Mouse (Mus musculus) brain, embryonic 18.5 days (tissue): ENCODE measurements around the gene Tmem221.

Source experiments
- DNase-seq: peaks from one replicate; pipeline ENCODE4 v3.0.0-alpha.2; 2012; ENCODE audit warnings: low read depth, low spot score

Gene Tmem221

GRCm38 (mm10) chr8:71511644-71512043 is 47.0 kb downstream of the Tmem221 start, which contains the start of gene Plvap:
Plvap (minus strand) TSS chr8:71511752.
- DNase-seq: no peak

DNA sequence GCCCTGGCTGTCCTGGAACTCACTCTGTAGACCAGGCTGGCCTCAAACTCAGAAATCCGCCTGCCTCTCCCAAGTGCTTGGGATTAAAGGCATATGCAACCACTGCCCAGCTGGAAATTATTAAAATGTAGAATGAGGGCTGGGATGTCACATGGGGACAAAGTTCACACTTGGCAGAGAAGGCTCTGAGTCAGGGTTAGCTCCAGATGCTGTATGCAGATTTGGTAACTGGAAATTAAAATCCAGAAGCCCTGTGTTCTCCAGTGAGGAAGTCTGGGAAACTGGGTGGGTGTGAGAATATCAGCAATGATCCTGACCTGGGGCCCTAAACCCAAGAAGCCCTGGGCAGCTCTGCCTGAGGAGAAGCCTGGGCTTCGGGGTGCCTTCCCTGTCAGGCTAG is 49.4 kb downstream of the Tmem221 start:
- DNase-seq: no peak

DNA sequence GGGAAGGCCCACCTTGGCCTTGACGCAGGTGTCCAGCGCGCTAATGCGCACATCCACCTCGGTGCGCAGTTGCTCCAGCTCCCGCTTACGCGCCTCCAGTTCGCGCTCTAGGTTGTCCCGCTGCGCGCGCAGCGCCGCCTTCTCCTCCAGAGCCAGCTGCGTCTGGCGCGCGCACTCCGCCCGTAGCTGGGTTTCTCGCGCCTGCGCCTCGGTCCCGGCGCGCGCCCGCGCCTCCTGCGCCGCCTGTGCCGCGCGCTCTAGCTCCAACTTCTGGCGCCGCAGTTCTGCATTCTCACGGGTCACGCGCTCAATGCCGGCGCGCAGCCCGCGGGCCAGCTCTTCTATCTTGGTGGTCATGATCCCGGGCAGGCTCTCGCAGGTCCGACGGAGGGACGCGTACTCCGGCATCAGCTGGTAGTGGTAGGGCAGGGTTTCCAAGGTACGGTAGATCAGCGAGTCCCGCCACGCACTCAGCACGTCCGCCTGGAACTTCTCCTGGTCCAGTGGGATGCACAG is 51.0 kb downstream of the Tmem221 start:
- DNase-seq: no peak

- DNase-seq: no peak
These were observed 52.7 kb downstream of the Tmem221 start for GRCm38 (mm10) chr8:71505979-71506378.

DNA sequence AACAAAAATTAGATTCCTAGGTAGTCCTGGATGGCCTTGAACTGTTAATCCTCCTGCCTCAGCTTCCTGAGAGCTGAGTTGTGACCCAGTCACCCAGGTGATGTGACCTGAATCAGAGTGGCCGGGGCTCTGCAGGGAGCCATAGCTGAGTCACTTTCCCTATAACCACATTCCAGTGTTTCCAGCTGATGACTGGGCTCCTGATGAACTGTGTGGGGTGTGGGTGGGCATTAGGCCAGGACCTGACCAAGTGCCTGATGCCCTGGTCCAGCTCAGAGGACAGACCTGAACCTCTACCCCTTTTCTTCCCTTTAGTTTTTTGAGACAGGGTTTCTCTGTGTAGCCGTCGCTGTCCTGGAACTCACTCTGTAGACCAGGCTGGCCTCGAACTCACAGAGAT is 53.3 kb downstream of the Tmem221 start:
- DNase-seq: no peak

- DNase-seq: no peak
These were observed 54.3 kb downstream of the Tmem221 start for GRCm38 (mm10) chr8:71504349-71504748.
